Mouse (Mus musculus) kidney, adult 8-10 months (tissue): Measurements from ENCODE around the gene Chgb.

Experiments
- DNase-seq, 2 experiments: peaks; one replicate each; pipeline ENCODE4 v3.0.0; 2022

The Chgb gene

DNA sequence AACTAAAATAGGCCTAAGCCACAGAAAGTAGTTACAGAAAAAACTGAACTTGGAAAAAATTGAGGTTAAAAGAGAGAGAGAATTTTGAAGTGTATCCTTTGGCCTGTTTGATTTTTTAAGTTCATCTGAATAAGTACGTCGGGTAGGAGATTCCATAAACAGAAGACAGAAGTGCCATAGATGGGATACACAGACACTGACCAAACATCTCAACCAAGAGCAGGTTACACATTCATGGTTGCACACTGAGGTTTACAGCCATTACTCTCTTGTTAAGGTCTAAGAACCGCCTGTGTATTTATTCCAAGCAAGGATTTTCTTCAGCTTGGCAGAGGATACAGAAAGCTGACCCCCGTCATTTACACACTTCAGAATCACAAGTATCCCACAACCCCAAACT is at the start of gene Chgb:
Gene Chgb, plus strand, starts transcription at position 301 of the 400 bp plus-strand sequence.
- no peak for DNase-seq

DNA sequence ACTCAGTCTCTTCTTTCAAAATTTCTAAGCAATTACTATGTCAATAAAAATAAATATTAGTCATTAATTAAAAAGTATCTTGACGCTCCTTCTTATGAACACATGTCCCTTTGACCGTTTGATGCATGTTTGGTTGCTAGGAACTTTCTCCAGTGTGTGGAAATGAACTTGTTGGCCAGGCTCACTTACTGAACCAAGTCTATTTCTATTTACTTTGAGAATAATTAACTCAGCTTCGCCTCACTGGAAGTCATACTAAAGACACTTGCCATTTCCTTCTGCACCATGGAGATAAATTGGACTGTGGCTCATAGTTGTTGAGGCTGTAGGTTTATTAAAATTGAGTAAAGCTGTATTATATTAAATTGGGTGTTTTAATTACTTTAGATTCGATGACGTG is 48.1 kb upstream of the Chgb start:
- DNase-seq, result peak; percentile 21 to 69

DNA sequence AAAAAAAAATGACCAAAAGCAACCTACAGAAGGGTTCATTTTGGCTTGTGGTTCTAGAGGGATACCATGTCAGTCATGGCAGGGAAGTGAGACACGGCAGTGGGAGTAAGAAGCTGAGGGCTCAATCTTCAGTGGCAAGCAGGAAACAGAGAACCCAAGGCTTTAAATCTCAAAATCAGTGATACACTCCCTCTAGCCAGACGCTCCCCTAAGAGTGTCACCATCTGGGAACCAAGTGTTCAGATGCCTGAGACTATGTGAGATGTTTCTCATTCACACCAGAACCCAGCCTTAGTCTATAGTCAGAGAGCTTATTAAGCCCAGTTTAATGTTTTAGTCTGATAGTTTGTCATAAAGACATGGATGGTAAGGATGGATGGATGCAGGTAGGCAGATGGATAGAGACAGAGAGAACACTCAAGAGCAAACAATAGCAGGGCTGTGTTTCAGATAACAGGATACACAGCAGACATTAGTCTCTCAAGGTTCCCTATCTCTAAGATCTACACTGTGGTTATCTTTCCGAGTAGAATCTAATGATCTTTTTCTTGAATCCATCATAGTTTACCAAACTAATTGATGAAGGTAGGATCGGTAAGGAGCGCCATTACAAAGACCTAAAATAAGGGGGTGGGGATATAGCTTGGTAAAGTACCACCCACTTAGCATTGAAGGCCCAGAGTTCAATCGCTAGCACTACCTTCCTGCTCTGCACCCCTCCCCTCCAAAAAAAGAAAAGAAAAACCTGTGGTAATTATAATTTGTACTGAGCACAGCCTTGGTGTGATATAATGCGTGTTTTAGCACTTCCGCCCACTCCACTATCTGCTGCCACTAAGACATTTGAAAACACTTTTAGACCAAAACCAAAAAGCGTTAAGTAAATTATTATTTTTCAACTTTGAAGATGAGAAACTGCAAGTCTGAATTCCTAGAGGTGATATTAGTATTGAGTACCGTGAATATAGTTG is 47.2 kb upstream of the Chgb start:
- DNase-seq, result no peak

DNA sequence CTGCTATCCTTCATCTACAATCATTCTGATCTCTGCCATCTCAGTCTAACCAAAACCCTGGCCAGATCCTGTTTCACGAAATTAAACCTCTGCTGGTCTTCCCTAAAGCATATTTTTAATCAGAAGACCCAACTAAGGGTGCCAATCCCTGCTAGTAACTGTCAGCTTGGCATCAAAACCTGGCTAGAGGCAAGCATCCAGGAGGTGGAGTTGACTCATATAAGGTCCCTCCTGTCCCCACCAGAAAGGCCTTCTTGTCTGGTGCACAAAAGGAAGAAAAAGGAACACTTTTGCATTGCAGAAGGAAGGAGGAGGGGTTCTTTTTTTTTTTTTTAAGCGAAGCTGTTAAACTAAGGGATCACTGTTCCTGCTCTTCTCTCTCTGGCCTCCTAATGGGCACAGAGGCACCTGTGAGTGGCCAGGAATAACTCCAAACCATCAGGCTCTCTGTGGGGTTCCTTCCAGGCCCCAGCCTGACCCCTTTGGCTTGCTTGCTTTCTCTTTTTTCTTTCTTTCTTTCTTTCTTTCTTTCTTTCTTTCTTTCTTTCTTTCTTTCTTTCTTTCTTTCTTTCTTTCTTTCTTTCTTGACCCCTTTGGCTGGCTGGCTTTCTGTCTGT is 42.2 kb upstream of the Chgb start:
- no peak for DNase-seq

GRCm38 (mm10) chr2:132741862-132742347 is 39.2 kb upstream of the Chgb start:
- peak; percentile 26 to 38 for DNase-seq

DNA sequence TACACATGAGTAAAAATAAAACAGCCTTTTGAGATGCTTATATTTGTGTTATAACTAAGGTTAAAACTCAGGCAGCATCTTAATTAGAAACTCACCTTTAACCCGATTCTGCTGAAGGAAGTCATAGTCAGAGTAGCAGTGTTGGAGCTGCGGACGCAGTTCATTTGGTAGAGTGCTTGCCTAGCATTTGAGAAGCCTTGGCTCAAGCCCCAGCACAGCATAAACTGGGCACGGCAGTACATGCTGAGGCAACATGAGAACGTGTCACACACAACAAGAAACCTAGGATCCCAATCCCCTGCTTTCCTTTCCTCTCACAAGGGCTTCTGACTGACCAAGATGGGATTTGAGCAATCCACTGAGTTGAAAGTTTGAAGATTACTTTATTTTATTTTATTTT is 36.2 kb upstream of the Chgb start:
- no peak for DNase-seq

DNA sequence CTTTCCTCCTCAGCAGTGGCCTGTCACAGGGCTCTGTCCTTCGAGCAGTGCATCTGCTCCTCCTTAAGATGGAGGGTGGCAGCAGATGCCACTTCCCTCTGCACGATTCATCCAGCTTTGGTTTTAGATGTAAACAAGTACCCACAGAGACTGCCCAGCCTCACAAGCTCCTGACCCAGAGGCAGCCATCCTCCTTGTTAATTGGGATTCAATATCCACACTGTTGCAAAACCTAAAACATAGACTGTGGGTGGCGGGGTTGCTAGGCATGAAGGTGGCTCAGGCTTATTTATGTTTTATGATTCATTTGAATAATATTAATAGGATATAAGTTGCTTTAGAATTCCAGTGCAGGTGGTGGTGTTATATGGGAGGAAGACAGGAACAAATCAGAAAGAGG is 35.0 kb upstream of the Chgb start:
- no peak for DNase-seq

- no peak for DNase-seq
Observed at GRCm38 (mm10) chr2:132750726-132751125, 30.4 kb upstream of the Chgb start.

GRCm38 (mm10) chr2:132751141-132752066 is 29.7 kb upstream of the Chgb start:
- DNase-seq, result no peak

GRCm38 (mm10) chr2:132752398-132752797 is 28.7 kb upstream of the Chgb start:
- no peak for DNase-seq

DNA sequence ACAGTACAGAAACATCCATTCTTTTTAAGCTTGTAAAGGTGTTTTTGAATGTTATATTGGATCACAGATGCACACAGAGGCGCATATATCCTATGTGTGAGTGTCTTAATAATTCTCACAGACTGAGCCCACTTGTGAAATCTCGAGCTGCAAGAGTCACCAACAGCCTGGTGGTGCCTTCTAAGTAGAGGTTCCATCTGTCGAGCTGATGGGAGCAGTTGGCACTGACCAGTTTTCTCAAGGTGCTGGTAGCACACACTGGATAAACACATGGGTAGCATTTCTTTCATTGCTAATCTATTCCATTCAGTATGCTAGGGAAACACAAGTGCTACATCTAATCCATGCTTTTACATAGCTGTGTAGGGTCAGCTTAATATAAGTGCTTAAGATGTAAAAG is 27.9 kb upstream of the Chgb start:
- no peak for DNase-seq

GRCm38 (mm10) chr2:132757911-132758310 is 23.2 kb upstream of the Chgb start:
- DNase-seq, result no peak

GRCm38 (mm10) chr2:132770822-132771221 is 10.3 kb upstream of the Chgb start:
- no peak for DNase-seq

DNA sequence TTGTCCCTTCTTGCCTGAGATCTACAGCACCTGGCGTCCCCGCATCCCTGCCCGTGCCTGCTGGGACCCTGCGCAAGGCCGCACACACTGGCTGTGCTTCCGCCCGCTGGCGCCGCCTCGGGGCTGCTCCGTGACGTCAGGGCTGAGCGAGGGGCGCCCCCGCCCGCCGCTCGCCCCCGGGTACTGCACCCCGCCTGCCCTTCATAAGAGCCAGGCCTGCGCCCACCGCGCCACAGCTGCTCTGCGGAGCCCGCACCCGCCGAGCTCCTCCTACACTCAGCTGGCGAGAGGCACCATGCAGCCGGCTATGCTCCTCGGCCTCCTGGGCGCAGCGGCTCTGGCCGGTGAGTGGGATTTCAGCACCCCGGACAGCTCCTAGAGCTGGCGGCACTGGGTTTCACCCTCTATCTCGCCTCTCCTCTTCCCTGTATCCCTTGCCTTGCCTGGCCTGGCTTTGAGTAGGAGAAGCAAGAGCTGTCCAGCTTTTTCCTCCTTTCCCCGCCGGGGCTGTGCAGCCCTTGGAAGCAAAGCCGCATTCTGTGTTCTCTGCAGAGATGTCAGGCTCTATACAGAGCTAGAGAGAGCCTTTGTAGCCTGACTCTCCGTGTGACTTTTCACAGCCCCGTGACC is 476 bp downstream of the Chgb start:
- DNase-seq, result peak; percentile 76 to 90

GRCm38 (mm10) chr2:132784039-132784438 is 3.0 kb downstream of the Chgb start:
- DNase-seq, result no peak

GRCm38 (mm10) chr2:132793441-132794203 is 12.5 kb downstream of the Chgb start:
- DNase-seq, result no peak

DNA sequence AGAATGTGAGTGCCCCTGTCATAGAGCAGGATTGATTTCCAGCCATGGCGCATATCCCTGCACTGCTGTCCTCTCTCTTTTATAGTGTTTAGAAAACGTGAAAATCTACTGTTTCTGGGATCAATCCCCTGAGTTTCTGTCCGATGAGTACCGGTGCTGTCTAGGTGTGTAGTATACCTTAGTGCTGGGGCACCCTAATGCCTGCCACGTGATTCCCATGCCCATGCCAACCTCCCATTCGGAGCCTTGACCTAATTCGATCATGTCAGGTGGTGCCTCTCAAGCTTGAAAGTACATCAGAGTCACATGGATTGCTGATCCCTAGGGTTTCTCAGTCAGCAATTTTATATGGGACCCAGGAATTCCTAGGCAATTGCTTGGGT is 13.1 kb downstream of the Chgb start:
- no peak for DNase-seq

- no peak for DNase-seq
Observed at GRCm38 (mm10) chr2:132802976-132803375, 21.9 kb downstream of the Chgb start.

DNA sequence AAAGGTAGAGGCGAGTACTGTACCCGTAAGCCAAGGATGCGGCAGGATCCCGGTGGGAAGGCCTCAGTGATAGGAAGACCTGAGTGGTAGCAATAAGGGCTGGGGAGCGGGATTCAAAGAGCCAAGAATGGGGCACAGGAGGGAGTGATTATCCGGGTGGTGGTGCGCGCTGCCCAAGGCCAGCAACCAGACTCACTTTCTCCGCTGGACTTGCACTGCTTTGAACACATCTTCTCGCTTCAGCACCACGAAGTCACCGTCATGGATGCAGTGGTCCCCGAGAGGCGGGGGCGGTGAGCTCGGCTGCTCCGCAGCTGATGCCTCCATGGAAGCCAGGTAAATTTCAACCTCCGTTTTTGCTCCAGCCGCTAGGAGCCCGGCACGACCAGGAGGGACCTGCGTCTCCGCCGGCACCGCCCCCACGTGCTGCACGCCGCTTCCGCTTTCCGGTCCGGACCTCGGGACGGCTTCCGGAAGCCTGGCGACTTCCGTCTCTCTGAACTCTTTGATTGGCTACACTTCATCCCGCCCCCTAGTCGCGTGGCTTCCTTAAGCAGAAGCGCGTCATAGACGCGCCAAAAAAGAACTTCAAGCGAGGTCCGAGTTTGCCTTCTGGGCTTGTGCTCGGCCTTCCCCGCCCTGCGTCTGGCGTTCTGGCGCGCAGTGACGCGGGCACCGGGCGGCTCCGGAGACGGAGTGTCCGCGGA is 34.7 kb downstream of the Chgb start, which contains the start of the genes Trmt6 and Mcm8:
Gene Trmt6, minus strand, starts transcription at position 448 of the 707 bp plus-strand sequence.
Gene Mcm8, plus strand, starts transcription at position 534 of the 707 bp plus-strand sequence.
- DNase-seq, result peak; percentile 92

GRCm38 (mm10) chr2:132841071-132841470 is 60.0 kb downstream of the Chgb start:
- no peak for DNase-seq
